Mouse (Mus musculus) embryonic facial prominence, embryonic 11.5 days (tissue): Measurements from ENCODE around the gene Tcte2. TPM values are rescaled to one million over a fixed set of nuclear protein-coding genes. Genes with fewer than 3 reads are reported as not detected.

Experiments used
- ATAC-seq: fragments of 200-750 bp; cut with Nextera tagmentation; replicated peaks from 2 replicates; pipeline ENCODE4 v1.8.0; 2017; ENCODE audit warnings: low read depth; ENCODE audit not compliant: insufficient number of reproducible peaks, low FRiP score, low TSS enrichment
- DNase-seq: peaks from one replicate; pipeline ENCODE4 v3.0.0-alpha.2; 2015; ENCODE audit warnings: low spot score
- H3K27ac ChIP-seq: fragments of 300-500 bp; sonication (generic); replicated peaks from 2 replicates; pipeline ENCODE4 v1.5.1; 2014; ENCODE audit warnings: mild to moderate bottlenecking, low read depth, low read length, control low read depth
- H3K27me3 ChIP-seq: fragments of 300-500 bp; sonication (generic); 2 replicates; pipeline ENCODE4 v1.6.1; 2014; ENCODE audit warnings: mild to moderate bottlenecking, low read length, moderate library complexity, mixed read lengths; ENCODE audit not compliant: control insufficient read depth, insufficient read depth
- H3K36me3 ChIP-seq: fragments of 300-500 bp; sonication (generic); replicated peaks from 2 replicates; pipeline ENCODE4 v1.6.1; 2014; ENCODE audit warnings: low read depth, mild to moderate bottlenecking, low read length, moderate library complexity, mixed read lengths; ENCODE audit not compliant: control insufficient read depth, insufficient read depth
- H3K4me1 ChIP-seq: fragments of 300-500 bp; sonication (generic); 2 replicates; pipeline ENCODE4 v1.6.1; 2014; ENCODE audit warnings: low read length, mixed read lengths; ENCODE audit not compliant: control insufficient read depth, insufficient read depth
- H3K4me2 ChIP-seq: fragments of 300-500 bp; sonication (generic); 2 replicates; pipeline ENCODE4 v1.6.1; 2014; ENCODE audit warnings: low read depth, mild to moderate bottlenecking, control low read depth, low read length, moderate library complexity
- H3K4me3 ChIP-seq: fragments of 300-500 bp; sonication (generic); 2 replicates; pipeline ENCODE4 v1.5.1; 2014; ENCODE audit warnings: low read depth, low read length, control low read depth
- H3K9ac ChIP-seq: fragments of 300-500 bp; sonication (generic); replicated peaks from 2 replicates; pipeline ENCODE4 v1.6.1; 2014; ENCODE audit warnings: mild to moderate bottlenecking, control low read depth, low read length
- H3K9me3 ChIP-seq: fragments of 300-500 bp; sonication (generic); replicated peaks from 2 replicates; pipeline ENCODE4 v1.6.1; 2016; ENCODE audit warnings: mild to moderate bottlenecking, low read length, inconsistent platforms, mixed read lengths; ENCODE audit not compliant: control insufficient read depth
- WGBS: fragments of 180-500 bp; shearing (Covaris S2); extraction: QIAGEN DNeasy Blood & Tissue Kit; methylation state at CpG from one replicate; pipeline ENCODE4 v1.1.7; 2014; 5-methylcytosine and 5-hydroxymethylcytosine counted together
- polyA plus RNA-seq: library from polyadenylated mRNA; unstranded; fragments of >200 nt; fragmentation: Nextera tagmentation; extraction: Ambion mirVana; gene quantifications from 2 replicates; pipeline ENCODE4 v1.2.1, GENCODE M21; 2014

Gene Tcte2
- polyA plus RNA-seq, 1 experiment from 2014 or later = 4.4 TPM

DNA sequence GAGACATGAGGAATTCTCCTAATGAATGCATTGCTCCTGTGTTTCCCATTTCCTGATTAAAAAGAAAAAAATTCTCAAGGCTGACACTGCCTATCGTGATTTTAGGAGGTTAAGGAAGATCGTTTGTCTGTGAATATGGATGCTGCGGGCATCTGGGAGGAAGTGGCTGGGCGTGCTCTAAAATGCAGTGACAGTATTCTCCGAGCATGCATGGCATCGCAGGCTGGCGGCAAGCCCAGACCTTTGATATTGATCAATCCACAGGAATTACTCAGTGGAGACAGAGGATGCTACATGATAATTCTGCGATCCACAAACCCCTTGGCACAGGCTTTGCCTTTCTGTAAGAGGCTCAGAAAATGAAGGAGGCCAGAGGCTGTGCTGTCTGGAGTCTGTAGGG, 92.4 kb downstream of the Tcte2 start:
- H3K4me1 ChIP-seq = peaks cover 6% of the 10 kb centered on the region

DNA sequence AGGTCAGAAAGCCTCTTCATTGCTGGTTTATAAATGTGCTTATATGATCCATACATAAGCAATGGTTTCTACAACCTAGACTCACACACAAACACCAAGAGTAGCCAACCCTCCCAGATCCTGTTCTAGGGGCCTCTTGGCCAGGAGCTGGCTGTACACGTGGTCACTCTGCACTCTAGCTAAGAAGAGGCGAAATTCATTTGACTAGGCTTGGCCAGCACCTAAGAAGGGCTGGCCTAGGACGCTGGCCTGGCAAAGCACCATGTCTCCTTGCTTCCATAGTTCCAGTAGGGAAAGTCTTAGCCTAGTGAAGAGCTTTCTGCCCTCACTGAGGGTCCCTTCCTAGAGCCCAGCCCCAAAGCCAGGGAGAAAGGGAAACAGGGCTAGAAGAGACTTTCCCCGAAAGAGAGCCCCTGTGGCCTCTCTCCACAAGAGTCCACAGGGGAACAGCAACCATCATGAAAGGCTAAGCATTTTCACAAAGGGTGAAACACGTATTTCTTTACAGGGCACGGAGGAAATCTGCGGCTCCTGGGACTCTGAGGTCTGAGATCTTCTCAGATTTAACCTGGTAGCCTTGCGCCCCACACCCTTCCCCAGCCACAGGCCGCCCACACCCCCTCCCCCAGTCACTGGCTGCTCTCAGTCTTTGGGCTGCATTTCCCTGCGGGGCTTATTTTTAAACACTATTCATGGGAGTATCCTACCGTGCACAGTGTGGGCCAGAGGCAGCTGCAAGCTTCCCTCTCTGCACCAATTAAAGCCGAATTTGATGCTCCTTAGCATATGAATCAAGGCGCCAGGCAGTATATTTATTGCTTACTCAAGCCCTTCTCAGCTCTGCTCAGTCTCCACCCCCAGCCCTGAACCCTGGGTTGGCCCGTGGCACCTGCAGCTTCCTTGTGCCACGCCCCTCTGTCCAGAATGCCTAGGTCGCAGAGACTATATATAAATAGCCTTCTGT, 93.3 kb downstream of the Tcte2 start:
- no peaks in the 10 kb centered on the region for H3K36me3 ChIP-seq
- H3K27me3 ChIP-seq = no peaks in the 10 kb centered on the region
- no peak overlapping the region for H3K4me3 ChIP-seq
- peak; percentile 53 for DNase-seq
- peaks cover 6% of the 10 kb centered on the region for H3K4me1 ChIP-seq
- no peak overlapping the region for H3K4me2 ChIP-seq
- peak; percentile 88 for ATAC-seq
- 0 out of 2 replicates have a peak overlapping the region, but pooled peaks have one; percentile 23 for H3K9ac ChIP-seq
- H3K27ac ChIP-seq = peak overlapping the region; percentile 59; the same call in 1 of the 2 replicates
- no peaks in the 10 kb centered on the region for H3K9me3 ChIP-seq
- WGBS = 7% methylated on average over 16 of the region's 16 CpGs

More for the DNA sequence above, 92.4 kb downstream of the Tcte2 start:
- Histone ChIP-seq H3K9me3 (no peaks in the 10 kb centered on the region), H3K4me3 (no peak overlapping the region), H3K27ac (no peak overlapping the region), H3K36me3 (no peaks in the 10 kb centered on the region), H3K27me3 (no peaks in the 10 kb centered on the region), H3K9ac (no peak overlapping the region), H3K4me2 (no peak overlapping the region)
- WGBS = 36% methylated on average over 8 of the region's 8 CpGs
- ATAC-seq (no peak), DNase-seq (no peak)

DNA sequence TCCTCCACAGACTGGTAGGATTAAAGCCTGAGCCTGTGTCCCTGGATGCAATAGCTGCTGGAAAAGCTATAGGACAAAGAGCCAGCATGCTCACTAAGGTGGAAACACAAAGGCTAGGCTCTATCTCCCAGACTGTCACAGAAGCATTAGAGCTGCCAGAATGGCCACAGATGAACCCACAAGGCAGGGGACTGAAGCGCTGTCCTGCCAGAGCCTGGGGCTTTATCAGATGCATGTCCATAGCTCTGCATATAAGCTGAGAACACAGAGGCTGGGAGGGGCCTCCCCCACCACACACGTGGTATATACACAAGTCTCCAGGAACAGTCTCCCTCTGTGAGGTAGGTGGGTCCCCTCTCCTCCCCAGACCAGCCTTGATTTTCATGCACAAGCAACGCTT, 94.6 kb downstream of the Tcte2 start:
- DNase-seq = no peak

DNA sequence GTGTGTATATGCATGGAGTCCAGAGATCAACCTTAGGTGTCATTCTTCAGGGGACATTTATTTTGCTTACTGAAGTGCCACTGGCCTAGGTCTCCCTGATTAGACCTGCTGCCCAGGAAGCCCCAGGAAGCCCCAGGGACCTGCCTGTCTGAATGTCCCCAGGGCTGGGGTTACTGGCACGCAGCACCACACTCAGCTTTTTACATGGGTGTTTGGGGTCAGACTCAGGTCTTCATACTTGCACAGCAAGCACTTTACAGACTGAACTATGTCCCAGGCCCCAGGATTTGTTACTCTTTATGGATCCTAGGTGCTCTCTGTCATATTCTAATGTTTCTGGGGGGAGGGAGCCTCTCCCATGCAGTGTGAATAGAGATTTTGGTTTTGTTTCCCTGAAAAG, 95.9 kb downstream of the Tcte2 start:
- H3K27me3 ChIP-seq = no peaks in the 10 kb centered on the region

More for the DNA sequence above, 94.6 kb downstream of the Tcte2 start:
- Histone ChIP-seq H3K9me3 (no peaks in the 10 kb centered on the region), H3K4me3 (no peak overlapping the region), H3K4me1 (peaks cover 6% of the 10 kb centered on the region), H3K36me3 (no peaks in the 10 kb centered on the region), H3K27me3 (no peaks in the 10 kb centered on the region), H3K27ac (no peak overlapping the region), H3K4me2 (no peak overlapping the region), H3K9ac (no peak overlapping the region)
- 48% methylated on average over 3 of the region's 3 CpGs for WGBS
- no peak; the same call in 1 of the 2 replicates for ATAC-seq

DNA sequence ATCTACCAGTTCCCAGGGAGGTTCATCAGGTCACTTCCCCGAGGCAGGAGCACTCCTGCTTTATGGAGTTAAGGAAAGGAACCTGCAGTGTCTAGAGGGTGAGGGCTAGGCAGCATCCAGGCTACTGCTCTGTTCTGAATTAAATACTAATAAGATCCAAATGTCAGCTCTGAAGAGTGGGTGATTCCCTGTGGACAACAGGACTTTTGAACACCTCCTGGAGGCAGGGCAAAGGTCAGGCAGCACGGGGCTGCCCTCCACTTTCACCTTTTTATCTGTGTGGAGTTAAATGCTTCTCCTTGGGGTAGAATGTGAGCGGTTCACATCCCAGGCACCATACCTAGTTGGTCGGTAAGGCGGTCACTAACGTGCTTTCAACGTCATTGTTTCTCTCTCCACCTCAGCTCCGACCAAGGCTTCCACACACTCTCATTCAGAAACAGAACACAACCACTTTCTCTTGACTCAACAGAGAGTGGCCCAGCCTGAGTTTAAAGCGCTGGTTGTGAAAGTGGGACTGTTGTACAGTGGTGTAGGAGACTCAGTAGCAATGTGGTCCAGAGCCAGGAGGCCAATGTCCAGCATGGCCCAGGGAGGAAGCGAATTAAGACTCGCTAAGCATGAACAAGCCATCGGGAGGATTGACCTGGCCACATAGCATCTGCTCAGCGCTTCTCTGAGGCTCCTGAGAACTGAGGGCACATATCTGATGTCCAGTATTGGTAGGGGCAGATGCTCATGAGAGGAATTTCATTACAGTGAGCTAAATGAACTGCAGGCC, 98.0 kb downstream of the Tcte2 start:
- H3K36me3 ChIP-seq = no peaks in the 10 kb centered on the region
- no peak overlapping the region for H3K4me3 ChIP-seq
- peaks cover 6% of the 10 kb centered on the region for H3K4me1 ChIP-seq
- no peaks in the 10 kb centered on the region for H3K9me3 ChIP-seq
- no peak overlapping the region for H3K9ac ChIP-seq
- no peak overlapping the region for H3K4me2 ChIP-seq
- no peaks in the 10 kb centered on the region for H3K27me3 ChIP-seq
- ATAC-seq (no peak), DNase-seq (peak; percentile 54)
- WGBS = 45% methylated on average over 13 of the region's 13 CpGs
- H3K27ac ChIP-seq = no peak overlapping the region

More for the DNA sequence above, 95.9 kb downstream of the Tcte2 start:
- H3K9me3 ChIP-seq = no peaks in the 10 kb centered on the region
- no peak overlapping the region for H3K27ac ChIP-seq
- no peak overlapping the region for H3K4me2 ChIP-seq
- no peaks in the 10 kb centered on the region for H3K36me3 ChIP-seq
- DNase-seq = no peak
- H3K4me3 ChIP-seq = no peak overlapping the region
- no peak overlapping the region for H3K9ac ChIP-seq
- peaks cover 6% of the 10 kb centered on the region for H3K4me1 ChIP-seq
- ATAC-seq = no peak
- 65% methylated on average over 1 of the region's 1 CpGs for WGBS

Other genes with a start within 250 kb of the Tcte2 start
- gene Afdn, start 1.3 kb downstream of the Tcte2 start, polyA plus RNA-seq = 64.3 and 67.6 TPM in 2 replicates
- gene Gm7168, start 186.5 kb upstream of the Tcte2 start, polyA plus RNA-seq = not detected in 2 replicates
- not detected in 2 replicates for gene Gm7356, start 241.9 kb upstream of the Tcte2 start, polyA plus RNA-seq